Mouse (Mus musculus): ENCODE measurements around the gene Taf6l. TPM values are rescaled to one million over a fixed set of nuclear protein-coding genes. Genes with fewer than 3 reads are reported as not detected.

The Taf6l gene
- polyA plus RNA-seq, 1 experiment from 2014 or later, result 26.0 TPM

DNA sequence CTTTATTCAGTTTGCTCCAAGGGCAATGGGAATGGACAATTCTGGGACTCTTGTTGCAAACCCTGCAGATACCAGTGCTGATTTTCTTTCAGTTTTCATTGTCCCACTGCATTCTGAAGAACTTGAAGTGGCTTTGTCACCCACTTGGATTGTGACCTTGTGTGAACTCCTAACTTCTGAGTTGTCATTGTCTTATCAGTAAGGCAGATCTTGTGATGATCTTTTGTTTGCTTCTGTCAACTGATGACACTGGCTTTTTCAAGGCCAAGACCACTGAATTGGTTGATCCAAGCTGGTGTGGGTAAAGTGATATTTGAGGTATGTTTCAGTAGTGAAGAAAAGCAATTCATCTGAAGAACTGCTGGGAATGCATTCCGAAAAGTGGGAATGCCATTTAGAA is 40.8 kb downstream of the Taf6l start:
- no peak for ATAC-seq (ENCODE audit: low read depth)
- Histone ChIP-seq H3K4me1 (replicated peaks; ENCODE audit: control insufficient read depth, insufficient read depth, low read length) (peaks cover 13% of the 10 kb centered on the region), H3K27ac (ENCODE audit: low read length) (no peak overlapping the region), H3K9me3 (ENCODE audit: control insufficient read depth, low read length) (no peaks in the 10 kb centered on the region), H3K9ac (ENCODE audit: low read length) (no peak overlapping the region), H3K36me3 (ENCODE audit: control insufficient read depth, insufficient read depth, low read length) (peaks cover 53% of the 10 kb centered on the region), H3K4me2 (ENCODE audit: low read depth, low read length) (no peak overlapping the region), H3K27me3 (ENCODE audit: control insufficient read depth, insufficient read depth, low read depth, low read length) (no peaks in the 10 kb centered on the region), H3K4me3 (ENCODE audit: low read length) (no peak overlapping the region)
- WGBS, result 94% methylated on average over 1 of the region's 1 CpGs

DNA sequence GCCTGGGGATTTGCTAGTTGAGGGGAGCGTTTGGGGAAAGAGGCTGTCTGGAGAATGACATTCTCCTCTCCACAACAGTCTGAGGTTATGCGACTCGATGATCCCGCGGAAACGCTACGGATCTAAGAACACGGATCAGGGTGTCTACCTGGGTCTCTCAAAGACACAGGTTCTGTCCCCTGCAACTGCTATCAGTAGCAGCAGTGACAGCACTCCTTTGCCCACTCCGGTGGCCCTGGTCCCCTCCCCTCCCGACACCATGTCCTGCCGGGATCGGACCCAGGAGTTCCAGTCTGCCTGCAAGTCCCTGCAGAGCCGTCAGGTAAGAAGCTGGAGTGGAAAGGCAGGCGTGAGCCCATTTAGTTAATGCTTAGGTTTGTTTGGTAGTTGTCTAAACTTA is 44.0 kb downstream of the Taf6l start:
- Histone ChIP-seq H3K4me1 (replicated peaks; ENCODE audit: control insufficient read depth, insufficient read depth, low read length) (peaks cover 15% of the 10 kb centered on the region), H3K9ac (ENCODE audit: low read length) (peak overlapping the region; percentile 93), H3K27ac (ENCODE audit: low read length) (peak overlapping the region; percentile 97), H3K4me2 (ENCODE audit: low read depth, low read length) (peak overlapping the region; percentile 61), H3K9me3 (ENCODE audit: control insufficient read depth, low read length) (no peaks in the 10 kb centered on the region), H3K36me3 (ENCODE audit: control insufficient read depth, insufficient read depth, low read length) (peaks cover 48% of the 10 kb centered on the region), H3K27me3 (ENCODE audit: control insufficient read depth, insufficient read depth, low read depth, low read length) (no peaks in the 10 kb centered on the region), H3K4me3 (ENCODE audit: low read length) (peak overlapping the region; percentile 80)
- no peak for ATAC-seq (ENCODE audit: low read depth)
- WGBS, result 11% methylated on average over 14 of the region's 14 CpGs

- under 1% methylated on average over 36 of the region's 36 CpGs for WGBS
- H3K9ac ChIP-seq (ENCODE audit: low read length), result peak within 1 kb of the TSS; percentile 93
- H3K27ac ChIP-seq (ENCODE audit: low read length), result peak within 1 kb of the TSS; percentile 97
- no peaks in the 10 kb centered on the region for H3K27me3 ChIP-seq (ENCODE audit: control insufficient read depth, insufficient read depth, low read depth, low read length)
- peak within 1 kb of the TSS; percentile 61 for H3K4me2 ChIP-seq (ENCODE audit: low read depth, low read length)
- H3K4me3 ChIP-seq (ENCODE audit: low read length), result peak within 1 kb of the TSS; percentile 80
- H3K4me1 ChIP-seq (replicated peaks; ENCODE audit: control insufficient read depth, insufficient read depth, low read length), result peaks cover 17% of the 10 kb centered on the region
- no peaks in the 10 kb centered on the region for H3K9me3 ChIP-seq (ENCODE audit: control insufficient read depth, low read length)
- ATAC-seq (ENCODE audit: low read depth), result peak; percentile 98
- peaks cover 43% of the 10 kb centered on the region for H3K36me3 ChIP-seq (ENCODE audit: control insufficient read depth, insufficient read depth, low read length)
Measured at GRCm38 (mm10) chr19:8741243-8741869, 44.9 kb downstream of the Taf6l start, which contains the start of gene Stx5a. Gene Stx5a, plus strand, starts transcription at chr19:8741413.

GRCm38 (mm10) chr19:8740603-8741002 is 45.6 kb downstream of the Taf6l start, which contains the start of gene 1700092M07Rik:
Gene 1700092M07Rik, plus strand, starts transcription at chr19:8740718.
- H3K27me3 ChIP-seq (ENCODE audit: control insufficient read depth, insufficient read depth, low read depth, low read length), result no peaks in the 10 kb centered on the region
- WGBS, result 68% methylated on average over 14 of the region's 14 CpGs
- peak within 1 kb of the TSS; percentile 97 for H3K27ac ChIP-seq (ENCODE audit: low read length)
- H3K9me3 ChIP-seq (ENCODE audit: control insufficient read depth, low read length), result no peaks in the 10 kb centered on the region
- peaks cover 39% of the 10 kb centered on the region for H3K36me3 ChIP-seq (ENCODE audit: control insufficient read depth, insufficient read depth, low read length)
- H3K4me3 ChIP-seq (ENCODE audit: low read length), result peak within 1 kb of the TSS; percentile 80
- ATAC-seq (ENCODE audit: low read depth), result no peak
- H3K4me1 ChIP-seq (replicated peaks; ENCODE audit: control insufficient read depth, insufficient read depth, low read length), result peaks cover 17% of the 10 kb centered on the region
- peak within 1 kb of the TSS; percentile 50 for H3K4me2 ChIP-seq (ENCODE audit: low read depth, low read length)
- peak within 1 kb of the TSS; percentile 93 for H3K9ac ChIP-seq (ENCODE audit: low read length)

- ATAC-seq (ENCODE audit: low read depth), result no peak
- peaks cover 22% of the 10 kb centered on the region for H3K4me1 ChIP-seq (replicated peaks; ENCODE audit: control insufficient read depth, insufficient read depth, low read length)
Measured at GRCm38 (mm10) chr19:8739646-8740045, 46.6 kb downstream of the Taf6l start.

DNA sequence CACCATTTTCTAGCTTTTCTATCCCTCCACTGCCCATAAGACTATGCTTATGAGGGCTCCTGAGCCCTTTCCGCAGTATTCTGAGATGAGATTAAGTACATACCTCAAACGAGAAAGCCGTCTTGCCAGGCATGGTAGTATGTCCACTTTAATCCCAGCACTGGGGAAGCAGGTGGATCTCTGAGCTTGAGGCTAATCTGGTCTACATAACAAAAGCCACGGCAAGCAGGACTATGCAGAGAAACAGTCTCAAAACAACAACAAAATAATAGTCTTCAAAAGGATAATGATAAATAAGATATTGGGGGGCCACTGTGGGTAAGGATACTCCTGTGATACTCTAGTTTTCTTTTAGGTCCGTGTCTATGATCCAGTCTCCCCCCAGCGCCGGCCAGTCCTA is 47.3 kb downstream of the Taf6l start:
- Histone ChIP-seq H3K9ac (ENCODE audit: low read length) (no peak overlapping the region), H3K4me2 (ENCODE audit: low read depth, low read length) (no peak overlapping the region), H3K27me3 (ENCODE audit: control insufficient read depth, insufficient read depth, low read depth, low read length) (no peaks in the 10 kb centered on the region), H3K27ac (ENCODE audit: low read length) (no peak overlapping the region), H3K9me3 (ENCODE audit: control insufficient read depth, low read length) (no peaks in the 10 kb centered on the region), H3K4me1 (replicated peaks; ENCODE audit: control insufficient read depth, insufficient read depth, low read length) (peaks cover 22% of the 10 kb centered on the region), H3K36me3 (ENCODE audit: control insufficient read depth, insufficient read depth, low read length) (peaks cover 31% of the 10 kb centered on the region), H3K4me3 (ENCODE audit: low read length) (no peak overlapping the region)
- WGBS, result 85% methylated on average over 7 of the region's 7 CpGs
- ATAC-seq (ENCODE audit: low read depth), result no peak

More at GRCm38 (mm10) chr19:8739646-8740045, 46.6 kb downstream of the Taf6l start:
- H3K9ac ChIP-seq (ENCODE audit: low read length), result no peak overlapping the region
- WGBS, result 85% methylated on average over 6 of the region's 6 CpGs
- H3K27me3 ChIP-seq (ENCODE audit: control insufficient read depth, insufficient read depth, low read depth, low read length), result no peaks in the 10 kb centered on the region
- no peak overlapping the region for H3K27ac ChIP-seq (ENCODE audit: low read length)
- H3K36me3 ChIP-seq (ENCODE audit: control insufficient read depth, insufficient read depth, low read length), result peaks cover 33% of the 10 kb centered on the region
- H3K9me3 ChIP-seq (ENCODE audit: control insufficient read depth, low read length), result no peaks in the 10 kb centered on the region
- H3K4me2 ChIP-seq (ENCODE audit: low read depth, low read length), result no peak overlapping the region
- H3K4me3 ChIP-seq (ENCODE audit: low read length), result no peak overlapping the region

DNA sequence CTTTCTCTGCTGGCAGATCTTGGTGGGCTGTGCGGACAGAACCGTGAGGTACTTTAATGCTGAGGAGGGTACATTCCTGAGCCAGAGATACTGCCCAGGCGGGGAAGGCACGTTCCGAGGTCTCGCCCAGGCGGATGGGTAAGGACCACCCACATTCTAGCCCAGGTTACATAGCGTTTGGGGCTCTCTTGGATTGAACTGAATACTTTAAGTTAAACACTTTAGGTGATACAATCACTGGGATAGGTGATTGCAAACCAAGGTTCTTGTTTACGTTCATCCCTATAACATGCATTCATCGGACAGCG is 50.1 kb downstream of the Taf6l start:
- H3K27me3 ChIP-seq (ENCODE audit: control insufficient read depth, insufficient read depth, low read depth, low read length), result no peaks in the 10 kb centered on the region
- peak overlapping the region; percentile 92 for H3K4me2 ChIP-seq (ENCODE audit: low read depth, low read length)
- H3K36me3 ChIP-seq (ENCODE audit: control insufficient read depth, insufficient read depth, low read length), result peaks cover 25% of the 10 kb centered on the region
- 2% methylated on average over 11 of the region's 11 CpGs for WGBS
- H3K9ac ChIP-seq (ENCODE audit: low read length), result peak overlapping the region; percentile 89
- ATAC-seq (ENCODE audit: low read depth), result no peak; the same call in 1 of the 2 replicates
- no peaks in the 10 kb centered on the region for H3K9me3 ChIP-seq (ENCODE audit: control insufficient read depth, low read length)
- peak overlapping the region; percentile 91 for H3K4me3 ChIP-seq (ENCODE audit: low read length)
- H3K4me1 ChIP-seq (replicated peaks; ENCODE audit: control insufficient read depth, insufficient read depth, low read length), result peaks cover 15% of the 10 kb centered on the region
- H3K27ac ChIP-seq (ENCODE audit: low read length), result peak overlapping the region; percentile 37; the same call in 1 of the 2 replicates

- no peaks in the 10 kb centered on the region for H3K9me3 ChIP-seq (ENCODE audit: control insufficient read depth, low read length)
- WGBS, result under 1% methylated on average over 32 of the region's 32 CpGs
- H3K9ac ChIP-seq (ENCODE audit: low read length), result peak within 1 kb of the TSS; percentile 89
- H3K4me1 ChIP-seq (replicated peaks; ENCODE audit: control insufficient read depth, insufficient read depth, low read length), result peaks cover 11% of the 10 kb centered on the region
- H3K36me3 ChIP-seq (ENCODE audit: control insufficient read depth, insufficient read depth, low read length), result peaks cover 25% of the 10 kb centered on the region
- H3K27ac ChIP-seq (ENCODE audit: low read length), result peak within 1 kb of the TSS; percentile 59; the same call in 1 of the 2 replicates
- peak within 1 kb of the TSS; percentile 91 for H3K4me3 ChIP-seq (ENCODE audit: low read length)
- peak; percentile 93 for ATAC-seq (ENCODE audit: low read depth)
- no peaks in the 10 kb centered on the region for H3K27me3 ChIP-seq (ENCODE audit: control insufficient read depth, insufficient read depth, low read depth, low read length)
- peak within 1 kb of the TSS; percentile 92 for H3K4me2 ChIP-seq (ENCODE audit: low read depth, low read length)
Measured at GRCm38 (mm10) chr19:8735389-8736159, 50.6 kb downstream of the Taf6l start, which contains the start of gene Wdr74. Gene Wdr74, plus strand, starts transcription at chr19:8735827.

DNA sequence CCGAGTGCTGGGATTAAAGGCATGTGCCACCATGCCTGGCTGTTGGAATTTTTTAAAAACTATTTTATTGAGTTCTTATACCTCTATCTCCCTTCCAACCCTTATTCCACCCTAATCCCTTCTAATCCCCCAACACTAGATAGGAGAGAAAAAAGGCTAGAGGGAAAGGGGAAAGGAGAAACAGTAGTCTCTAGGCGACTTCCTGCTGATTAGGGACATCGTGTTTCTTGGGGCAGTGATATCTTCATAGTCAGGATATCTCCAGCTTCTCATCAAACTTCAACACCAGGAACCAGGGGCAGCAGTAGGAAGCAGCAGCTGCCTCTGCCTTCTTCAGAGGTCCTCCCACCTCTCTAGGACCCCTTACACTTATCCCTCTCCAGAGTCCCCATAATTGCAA is 51.9 kb downstream of the Taf6l start:
- ATAC-seq (ENCODE audit: low read depth), result no peak
- peaks cover 16% of the 10 kb centered on the region for H3K36me3 ChIP-seq (ENCODE audit: control insufficient read depth, insufficient read depth, low read length)
- no peak overlapping the region for H3K4me3 ChIP-seq (ENCODE audit: low read length)
- no peak overlapping the region for H3K9ac ChIP-seq (ENCODE audit: low read length)
- H3K9me3 ChIP-seq (ENCODE audit: control insufficient read depth, low read length), result no peaks in the 10 kb centered on the region
- H3K27me3 ChIP-seq (ENCODE audit: control insufficient read depth, insufficient read depth, low read depth, low read length), result no peaks in the 10 kb centered on the region
- H3K4me2 ChIP-seq (ENCODE audit: low read depth, low read length), result no peak overlapping the region
- H3K27ac ChIP-seq (ENCODE audit: low read length), result no peak overlapping the region
- WGBS, result 69% methylated on average over 3 of the region's 3 CpGs
- peaks cover 8% of the 10 kb centered on the region for H3K4me1 ChIP-seq (replicated peaks; ENCODE audit: control insufficient read depth, insufficient read depth, low read length)
